Mouse (Mus musculus): ENCODE measurements at regions not wholly inside any gene's neighbourhood (a gene's known extent, or its start where the extent isn't known, plus 50 kb on each side); places are given as distances from the start of the nearest gene placed in this dataset.

DNA sequence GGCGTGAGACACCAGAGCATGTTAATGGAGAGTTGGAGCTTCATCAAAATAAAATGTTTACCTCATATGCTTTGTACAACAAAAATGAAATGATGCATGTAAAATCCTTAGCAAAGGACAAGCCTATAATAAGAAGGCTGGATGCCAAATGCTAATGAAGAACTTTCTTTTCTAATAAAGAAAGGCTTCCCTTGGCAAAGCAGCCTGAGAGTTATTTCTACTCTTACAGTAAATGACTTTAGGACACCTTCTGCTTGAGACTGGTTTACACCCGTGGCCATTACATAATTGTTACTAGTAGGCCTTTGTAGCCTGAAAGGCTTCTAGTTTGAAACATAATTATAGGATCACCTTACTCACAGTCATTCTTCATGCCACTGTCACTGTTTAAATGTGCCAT lies 310.7 kb upstream of the Gm21293 start:
- Histone ChIP-seq H3K4me1 (ENCODE audit: control insufficient read depth, insufficient read depth, low read length) (no peaks in the 10 kb centered on the region), H3K9ac (ENCODE audit: low read depth, low read length) (no peak overlapping the region), H3K27ac (no peak overlapping the region), H3K36me3 (ENCODE audit: control insufficient read depth, insufficient read depth, low read length) (no peaks in the 10 kb centered on the region), H3K79me2 (replicated peaks; ENCODE audit: control insufficient read depth, insufficient read depth, low read length) (no peaks in the 10 kb centered on the region), H3K4me3 (no peak overlapping the region), H3K27me3 (ENCODE audit: control insufficient read depth, insufficient read depth, low read length) (no peaks in the 10 kb centered on the region)
- WGBS = 71% methylated on average over 2 of the region's 2 CpGs
- no peak for TF ChIP-seq EP300 (IDR thresholded peaks at IDR 0.05; ENCODE audit: insufficient read depth, low read depth, low read length)
- no peak for TF ChIP-seq CTCF (IDR thresholded peaks at IDR 0.05)
- TF ChIP-seq POLR2A (IDR thresholded peaks at IDR 0.05; ENCODE audit: insufficient read depth, low read depth, low read length) = no peak
- intact Hi-C loops (cut with DNase I) = no loop called here
- DNase-seq = no peak

DNA sequence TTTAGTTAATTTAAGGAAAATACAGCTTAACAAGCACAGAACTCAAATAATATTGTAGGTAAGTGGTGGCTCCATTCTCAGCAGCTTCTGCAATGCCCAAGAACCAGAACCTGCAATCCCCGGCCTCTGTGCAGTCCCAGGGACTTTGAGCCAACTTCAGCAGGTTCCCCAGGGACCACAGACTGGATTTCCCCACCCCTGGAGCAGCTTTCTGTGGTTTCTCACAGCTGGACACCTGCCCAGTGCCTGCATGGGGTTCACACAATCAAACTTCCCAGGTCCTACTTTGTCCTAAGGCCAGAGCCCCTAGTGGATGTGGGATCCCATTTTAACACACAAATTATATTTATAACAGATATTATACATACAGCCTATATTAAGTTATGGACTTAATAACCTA lies 287.6 kb upstream of the Gm21293 start:
- intact Hi-C loops (cut with DNase I) = no loop called here
- Histone ChIP-seq H3K4me1 (ENCODE audit: control insufficient read depth, insufficient read depth, low read length) (no peaks in the 10 kb centered on the region), H3K4me3 (no peak overlapping the region), H3K27me3 (ENCODE audit: control insufficient read depth, insufficient read depth, low read length) (no peaks in the 10 kb centered on the region), H3K79me2 (replicated peaks; ENCODE audit: control insufficient read depth, insufficient read depth, low read length) (no peaks in the 10 kb centered on the region), H3K36me3 (ENCODE audit: control insufficient read depth, insufficient read depth, low read length) (no peaks in the 10 kb centered on the region), H3K9ac (ENCODE audit: low read depth, low read length) (no peak overlapping the region), H3K27ac (no peak overlapping the region)
- TF ChIP-seq POLR2A (IDR thresholded peaks at IDR 0.05; ENCODE audit: insufficient read depth, low read depth, low read length) = no peak
- DNase-seq = no peak
- 44% methylated on average over 1 of the region's 1 CpGs for WGBS

GRCm38 (mm10) chr10:103860890-103861289 lies 281.9 kb upstream of the Gm21293 start:
- Histone ChIP-seq H3K4me3 (no peak overlapping the region), H3K4me1 (ENCODE audit: control insufficient read depth, insufficient read depth, low read length) (no peaks in the 10 kb centered on the region), H3K36me3 (ENCODE audit: control insufficient read depth, insufficient read depth, low read length) (no peaks in the 10 kb centered on the region), H3K79me2 (replicated peaks; ENCODE audit: control insufficient read depth, insufficient read depth, low read length) (no peaks in the 10 kb centered on the region), H3K9ac (ENCODE audit: low read depth, low read length) (no peak overlapping the region), H3K27ac (no peak overlapping the region), H3K27me3 (ENCODE audit: control insufficient read depth, insufficient read depth, low read length) (no peaks in the 10 kb centered on the region)
- intact Hi-C loops (cut with DNase I) = no loop called here
- no peak for TF ChIP-seq CTCF (IDR thresholded peaks at IDR 0.05)
- no peak for TF ChIP-seq EP300 (IDR thresholded peaks at IDR 0.05; ENCODE audit: insufficient read depth, low read depth, low read length)
- no peak for TF ChIP-seq POLR2A (IDR thresholded peaks at IDR 0.05; ENCODE audit: insufficient read depth, low read depth, low read length)
- WGBS = 38% methylated on average over 1 of the region's 1 CpGs
- DNase-seq = no peak

DNA sequence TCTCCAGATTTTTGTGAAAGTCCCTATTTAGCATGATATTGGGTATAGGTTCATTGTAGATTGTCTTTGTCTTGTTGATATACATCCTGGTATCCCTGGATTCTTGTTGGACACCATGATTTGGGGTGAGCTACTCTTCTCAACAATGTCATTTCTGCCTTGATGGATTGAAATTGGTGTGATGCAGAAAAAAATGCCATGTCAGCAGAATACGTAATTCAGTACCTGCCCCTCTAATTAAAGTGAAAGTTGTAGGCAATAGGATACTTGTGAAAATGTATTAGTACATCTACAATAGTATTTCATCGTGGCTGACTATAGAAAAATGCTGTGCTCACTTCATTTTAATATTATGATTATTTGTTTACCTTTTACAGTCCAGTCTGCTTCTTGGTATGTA lies 280.7 kb upstream of the Gm21293 start:
- intact Hi-C loops (cut with DNase I) = no loop called here
- Histone ChIP-seq H3K27me3 (ENCODE audit: control insufficient read depth, insufficient read depth, low read length) (no peaks in the 10 kb centered on the region), H3K4me3 (no peak overlapping the region), H3K27ac (no peak overlapping the region), H3K79me2 (replicated peaks; ENCODE audit: control insufficient read depth, insufficient read depth, low read length) (no peaks in the 10 kb centered on the region), H3K36me3 (ENCODE audit: control insufficient read depth, insufficient read depth, low read length) (no peaks in the 10 kb centered on the region), H3K9ac (ENCODE audit: low read depth, low read length) (no peak overlapping the region), H3K4me1 (ENCODE audit: control insufficient read depth, insufficient read depth, low read length) (no peaks in the 10 kb centered on the region)
- no peak for DNase-seq
- no peak for TF ChIP-seq CTCF (IDR thresholded peaks at IDR 0.05)
- TF ChIP-seq POLR2A (IDR thresholded peaks at IDR 0.05; ENCODE audit: insufficient read depth, low read depth, low read length) = no peak
- 70% methylated on average over 2 of the region's 2 CpGs for WGBS

GRCm38 (mm10) chr10:103863909-103864308 lies 278.9 kb upstream of the Gm21293 start:
- no peak for DNase-seq
- Histone ChIP-seq H3K79me2 (replicated peaks; ENCODE audit: control insufficient read depth, insufficient read depth, low read length) (no peaks in the 10 kb centered on the region), H3K9ac (ENCODE audit: low read depth, low read length) (no peak overlapping the region), H3K4me3 (no peak overlapping the region), H3K36me3 (ENCODE audit: control insufficient read depth, insufficient read depth, low read length) (no peaks in the 10 kb centered on the region), H3K4me1 (ENCODE audit: control insufficient read depth, insufficient read depth, low read length) (no peaks in the 10 kb centered on the region), H3K27me3 (ENCODE audit: control insufficient read depth, insufficient read depth, low read length) (no peaks in the 10 kb centered on the region), H3K27ac (no peak overlapping the region)
- no peak for TF ChIP-seq CTCF (IDR thresholded peaks at IDR 0.05)
- TF ChIP-seq POLR2A (IDR thresholded peaks at IDR 0.05; ENCODE audit: insufficient read depth, low read depth, low read length) = no peak
- TF ChIP-seq EP300 (IDR thresholded peaks at IDR 0.05; ENCODE audit: insufficient read depth, low read depth, low read length) = no peak
- WGBS = 65% methylated on average over 3 of the region's 3 CpGs
- intact Hi-C loops (cut with DNase I) = no loop called here

- intact Hi-C loops (cut with DNase I) = no loop called here
- WGBS = 75% methylated on average over 2 of the region's 2 CpGs
- H3K9ac ChIP-seq (ENCODE audit: low read depth, low read length) = no peak overlapping the region
Measured at GRCm38 (mm10) chr10:103910098-103910497, 232.7 kb upstream of the Gm21293 start.

More at GRCm38 (mm10) chr10:103910098-103910497, 232.7 kb upstream of the Gm21293 start:
- H3K27me3 ChIP-seq (ENCODE audit: control insufficient read depth, insufficient read depth, low read length) = no peaks in the 10 kb centered on the region
- no peaks in the 10 kb centered on the region for H3K4me1 ChIP-seq (ENCODE audit: control insufficient read depth, insufficient read depth, low read length)
- no peak for TF ChIP-seq POLR2A (IDR thresholded peaks at IDR 0.05; ENCODE audit: insufficient read depth, low read depth, low read length)
- TF ChIP-seq EP300 (IDR thresholded peaks at IDR 0.05; ENCODE audit: insufficient read depth, low read depth, low read length) = no peak
- no peak for TF ChIP-seq CTCF (IDR thresholded peaks at IDR 0.05)
- H3K36me3 ChIP-seq (ENCODE audit: control insufficient read depth, insufficient read depth, low read length) = no peaks in the 10 kb centered on the region
- DNase-seq = no peak
- no peak overlapping the region for H3K4me3 ChIP-seq
- no peak overlapping the region for H3K27ac ChIP-seq
- no peaks in the 10 kb centered on the region for H3K79me2 ChIP-seq (replicated peaks; ENCODE audit: control insufficient read depth, insufficient read depth, low read length)

All from heart, adult 2 months (tissue).